Mouse (Mus musculus): Measurements from ENCODE around the gene Gpr31b. TPM values are rescaled to one million over a fixed set of nuclear protein-coding genes. Genes with fewer than 3 reads are reported as not detected.

Gpr31b gene
- total RNA-seq, 2 experiments from 2014 or later = 0.32 TPM; not detected in 1

Other genes with a start within 250 kb of the Gpr31b start
- under 1 TPM; 0.46 to 0.60 TPM for gene Mas1, start 184.2 kb downstream of the Gpr31b start, total RNA-seq (2021)
- 1 to 10 TPM; 6.0 to 7.0 TPM for gene Mrgprh, start 176.3 kb downstream of the Gpr31b start, total RNA-seq (2021)
- under 1 TPM; 0.18 to 0.74 TPM for gene Pnldc1, start 142.1 kb downstream of the Gpr31b start, total RNA-seq (2021)
- gene Tcp1, start 136.6 kb downstream of the Gpr31b start, total RNA-seq (2021) = 100 to 1,000 TPM; 191 to 206 TPM
- 100 to 1,000 TPM; 163 to 179 TPM for gene Mrpl18, start 136.0 kb downstream of the Gpr31b start, total RNA-seq (2021)
- not detected for gene Acat3, start 111.7 kb downstream of the Gpr31b start, total RNA-seq (2021)
- 10 to 100 TPM in 1 of 2 experiments, 1 to 10 TPM in 1; 6.1 to 13.0 TPM for gene Acat2, start 91.5 kb downstream of the Gpr31b start, total RNA-seq (2021)
- 10 to 100 TPM; 30.2 to 34.1 TPM for gene Wtap, start 58.1 kb downstream of the Gpr31b start, total RNA-seq (2021)
- gene Sod2, start 45.5 kb downstream of the Gpr31b start, total RNA-seq (2021) = 1,000 to 10,000 TPM; 1,031 to 1,107 TPM
- gene Tcp10b, start 8.8 kb upstream of the Gpr31b start, total RNA-seq (2021) = not detected
- gene Unc93a, start 79.5 kb upstream of the Gpr31b start, total RNA-seq (2021) = not detected
- not detected for gene Smok2a, start 168.9 kb upstream of the Gpr31b start, total RNA-seq (2021)
- gene Smok2b, start 178.0 kb upstream of the Gpr31b start, total RNA-seq (2021) = not detected